Mouse (Mus musculus) CH12.LX (cell line): ENCODE measurements around the gene Neurod2. TPM values are rescaled to one million over a fixed set of nuclear protein-coding genes. Genes with fewer than 3 reads are reported as not detected.
A peak's percentile ranks its signal among the peaks of the same experiment; 100 is the strongest.

Source experiments
- DNase-seq: peaks from one replicate; pipeline ENCODE4 v3.0.0-alpha.2; 2013; ENCODE audit errors: extremely low read depth
- H3K27ac ChIP-seq: 2 replicates; pipeline ENCODE4 v1.5.1; 2012; ENCODE audit warnings: low read depth, mild to moderate bottlenecking, control low read depth, moderate library complexity; ENCODE audit not compliant: insufficient read depth
- H3K27me3 ChIP-seq: replicated peaks from 2 replicates; pipeline ENCODE3; 2012; ENCODE audit warnings: inconsistent platforms
- H3K36me3 ChIP-seq, 2 experiments: replicated peaks in 1 of 2; 2 replicates each; pipeline versions ENCODE3 to v1.6.1; 2012; ENCODE audit warnings: inconsistent platforms in 1 of 2, low read length in 1 of 2, mild to moderate bottlenecking in 1 of 2, mixed read lengths in 1 of 2, moderate library complexity in 1 of 2; ENCODE audit not compliant: control insufficient read depth in 1 of 2, insufficient read depth in 1 of 2
- H3K4me1 ChIP-seq, 2 experiments: 2 replicates each; pipeline ENCODE4 v1.6.1; 2012; ENCODE audit warnings: inconsistent platforms in 1 of 2, moderate library complexity in 1 of 2; ENCODE audit not compliant: insufficient read depth in 2 of 2, control insufficient read depth in 1 of 2
- H3K4me2 ChIP-seq: 2 replicates; pipeline ENCODE4 v1.6.1; 2012; ENCODE audit warnings: low read depth, mild to moderate bottlenecking, control low read depth; ENCODE audit not compliant: poor library complexity, insufficient read depth, severe bottlenecking
- H3K4me3 ChIP-seq, 3 experiments: fragments of 150-350 bp in 1 of 3; sonication (generic) in 1 of 3; replicated peaks in 1 of 3; 2 replicates each; pipeline versions ENCODE3 to v1.5.1; 2011 to 2012; ENCODE audit warnings: low read depth in 2 of 3, low read length in 2 of 3, mild to moderate bottlenecking in 2 of 3, moderate library complexity in 2 of 3, control low read depth in 1 of 3, improper control_type of control experiment in 1 of 3, inconsistent platforms in 1 of 3, mixed read lengths in 1 of 3; ENCODE audit not compliant: poor library complexity in 1 of 3
- H3K79me2 ChIP-seq: replicated peaks from 2 replicates; pipeline ENCODE4 v1.6.1; 2012; ENCODE audit warnings: mild to moderate bottlenecking, moderate library complexity; ENCODE audit not compliant: control insufficient read depth, poor library complexity, insufficient read depth, severe bottlenecking; ENCODE audit errors: extremely low read depth
- H3K9ac ChIP-seq: 2 replicates; pipeline ENCODE4 v1.6.1; 2012; ENCODE audit warnings: low read depth, mild to moderate bottlenecking, control low read depth, moderate library complexity; ENCODE audit not compliant: insufficient read depth
- H3K9me3 ChIP-seq: replicated peaks from 2 replicates; pipeline ENCODE3; 2012; ENCODE audit warnings: low read length, inconsistent platforms, mixed read lengths
- CHD1 ChIP-seq: IDR thresholded peaks from 2 replicates; pipeline ENCODE4 v1.6.1; 2012; ENCODE audit warnings: low read depth, low read length, improper control_type of control experiment, inconsistent platforms
- CHD2 ChIP-seq: IDR thresholded peaks from 2 replicates; pipeline ENCODE4 v1.6.1; 2011; ENCODE audit warnings: low read length, improper control_type of control experiment
- CTCF ChIP-seq, 2 experiments: IDR thresholded peaks in 1 of 2; conservative IDR thresholded peaks in 1 of 2; 2 replicates each; pipeline ENCODE4 v1.5.1; 2011 to 2012; ENCODE audit warnings: low read depth in 2 of 2, low read length in 2 of 2, improper control_type of control experiment in 1 of 2, inconsistent platforms in 1 of 2, mild to moderate bottlenecking in 1 of 2, moderate library complexity in 1 of 2
- ETS1 ChIP-seq: conservative IDR thresholded peaks from 2 replicates; pipeline ENCODE4 v1.6.1; 2012; ENCODE audit warnings: low read depth, mild to moderate bottlenecking, inconsistent platforms, low read length, improper control_type of control experiment, moderate library complexity
- HCFC1 ChIP-seq: IDR thresholded peaks from 2 replicates; pipeline ENCODE4 v1.6.1; 2012; ENCODE audit warnings: low read depth, mild to moderate bottlenecking, inconsistent platforms, low read length, improper control_type of control experiment
- IRF4 ChIP-seq: IDR thresholded peaks from 2 replicates; pipeline ENCODE4 v1.6.1; 2014; ENCODE audit warnings: low read depth, mild to moderate bottlenecking, inconsistent platforms, low read length, improper control_type of control experiment
- KAT2A ChIP-seq: IDR thresholded peaks from 2 replicates; pipeline ENCODE4 v1.6.1; 2012; ENCODE audit warnings: low read length, improper control_type of control experiment, inconsistent platforms; ENCODE audit not compliant: insufficient replicate concordance
- MAX ChIP-seq: IDR thresholded peaks from 2 replicates; pipeline ENCODE4 v1.6.1; 2011; ENCODE audit warnings: low read length, improper control_type of control experiment
- MEF2A ChIP-seq: IDR thresholded peaks from 2 replicates; pipeline ENCODE4 v1.6.1; 2014; ENCODE audit warnings: low read depth, mild to moderate bottlenecking, inconsistent platforms, low read length, improper control_type of control experiment, borderline replicate concordance
- NRF1 ChIP-seq: IDR thresholded peaks from 2 replicates; pipeline ENCODE4 v1.6.1; 2014; ENCODE audit warnings: low read depth, mild to moderate bottlenecking, inconsistent platforms, low read length, improper control_type of control experiment, moderate library complexity
- POLR2AphosphoS2 ChIP-seq: IDR thresholded peaks from 2 replicates; pipeline ENCODE4 v1.6.1; 2011; ENCODE audit warnings: low read depth, low read length, improper control_type of control experiment
- RAD21 ChIP-seq: IDR thresholded peaks from 2 replicates; pipeline ENCODE4 v1.6.1; 2011; ENCODE audit warnings: low read depth, mild to moderate bottlenecking, low read length, improper control_type of control experiment, moderate library complexity
- SMC3 ChIP-seq: IDR thresholded peaks from 2 replicates; pipeline ENCODE4 v1.6.1; 2011; ENCODE audit warnings: low read depth, low read length, improper control_type of control experiment
- UBTF ChIP-seq: IDR thresholded peaks from 2 replicates; pipeline ENCODE4 v1.6.1; 2012; ENCODE audit warnings: low read depth, mild to moderate bottlenecking, inconsistent platforms, low read length, improper control_type of control experiment, moderate library complexity
- USF1 ChIP-seq: IDR thresholded peaks from 2 replicates; pipeline ENCODE4 v1.6.1; 2014; ENCODE audit warnings: low read depth, mild to moderate bottlenecking, inconsistent platforms, low read length, improper control_type of control experiment
- ZKSCAN1 ChIP-seq: IDR thresholded peaks from 2 replicates; pipeline ENCODE4 v1.6.1; 2012; ENCODE audit warnings: low read depth, inconsistent platforms, low read length, improper control_type of control experiment, borderline replicate concordance
- ZMIZ1 ChIP-seq: IDR thresholded peaks from 2 replicates; pipeline ENCODE4 v1.6.1; 2012; ENCODE audit warnings: low read depth, mild to moderate bottlenecking, inconsistent platforms, low read length, improper control_type of control experiment
- dilution Hi-C: fragments of 300-500 bp; cut with MboI; formaldehyde crosslinking; loops from 2 replicates; pipeline ENCODE4 v1.14.3; 2020; ENCODE audit warnings: low sequenced_read_pairs; ENCODE audit not compliant: extremely low pct_unique_long_range_greater_than_20kb, extremely low pct_ligation_motif_present
- in situ Hi-C: fragments of 300-500 bp; cut with MboI; formaldehyde crosslinking; loops from 3 replicates; pipeline ENCODE4 v1.14.3; 2019; ENCODE audit warnings: low sequenced_read_pairs, low pct_ligation_motif_present, low pct_unique_long_range_greater_than_20kb, mixed read lengths
- polyA plus RNA-seq: library from polyadenylated mRNA; unstranded; fragments of >175 nt; gene quantifications from 2 replicates; pipeline ENCODE4 v1.2.1, GENCODE M21; 2012; ENCODE audit warnings: low read depth; ENCODE audit not compliant: insufficient read length
- total RNA-seq, 2 experiments: library from RNA; depleted of rRNA; stranded (reverse); fragments of 300-350 nt in 1 of 2; fragments of >200 nt in 1 of 2; gene quantifications; 2 replicates each; pipeline ENCODE4 v1.2.3; 2012 to 2014

Gene Neurod2
- total and polyA plus RNA-seq, 3 experiments = not detected

DNA sequence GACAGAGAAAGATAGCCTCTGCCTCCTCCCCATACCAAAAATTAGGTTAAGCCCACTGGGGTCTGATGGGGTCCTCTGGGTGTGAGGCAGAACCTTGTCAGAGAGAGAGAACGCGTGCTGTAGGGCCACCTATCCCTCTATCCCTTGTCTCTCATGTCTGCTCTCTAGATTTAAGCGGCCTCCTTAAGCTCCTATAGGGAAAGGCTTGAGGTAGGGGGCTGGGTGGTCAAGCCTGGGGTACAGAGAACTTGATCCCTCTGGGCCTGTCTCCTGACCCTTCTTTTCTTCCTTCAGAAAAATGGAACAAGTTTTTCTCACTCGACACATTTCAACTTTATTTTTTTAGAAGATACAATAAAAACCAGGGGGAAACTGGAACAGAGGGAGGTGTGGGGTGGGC lies 3.4 kb upstream of the Neurod2 start (continued):
- TF ChIP-seq ZMIZ1 (no peak), NRF1 (no peak), RAD21 (no peak)

DNA sequence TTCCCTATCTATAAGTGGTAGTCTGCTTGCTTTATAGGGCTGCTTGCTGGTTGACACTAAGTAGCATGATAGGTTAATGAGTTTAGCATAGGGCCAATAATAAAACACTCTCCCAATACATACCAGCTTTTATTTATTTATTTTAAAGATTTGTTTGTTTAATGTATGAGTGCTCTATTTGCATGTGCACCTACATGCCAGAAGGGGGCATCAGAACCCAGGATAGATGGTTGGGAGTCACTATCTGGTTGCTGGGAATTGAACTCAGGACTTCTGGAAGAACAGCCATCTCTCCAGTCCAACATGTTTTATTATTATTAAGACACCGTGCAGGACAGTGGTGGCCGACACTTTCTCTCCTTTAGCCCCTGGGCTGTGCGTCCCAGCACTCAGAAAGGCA lies 2.7 kb upstream of the Neurod2 start:
- Histone ChIP-seq H3K36me3 (no peaks in the 10 kb centered on the region), H3K9ac (no peak overlapping the region), H3K27ac (no peak overlapping the region), H3K4me3 (no peak overlapping the region), H3K79me2 (no peaks in the 10 kb centered on the region), H3K4me1 (peaks cover 11 to 17% of the 10 kb centered on the region in 2 experiments; a peak in 3 of 4 replicates), H3K4me2 (no peak overlapping the region), H3K27me3 (peaks cover 85% of the 10 kb centered on the region), H3K9me3 (peaks cover 23% of the 10 kb centered on the region)
- DNase-seq = no peak
- TF ChIP-seq CTCF (conservative IDR thresholded peaks at IDR 0.05 in 1 of 2, IDR thresholded peaks at IDR 0.05 in 1 of 2; ENCODE audit: low read depth in 2 of 2, low read length in 2 of 2) (peak; percentile 10 to 45; a peak in 2 of 4 replicates), SMC3 (peak; percentile 22; the same call in 1 of the 2 replicates), ZKSCAN1 (no peak), CHD1 (no peak), HCFC1 (no peak), POLR2AphosphoS2 (no peak), KAT2A (no peak), CHD2 (no peak), USF1 (no peak), ETS1 (no peak)
- dilution Hi-C loops (no loop called here), in situ Hi-C loops (loop anchor here (25.0 kb wide), 1 partner anchor 305 kb away; the partner anchor contains the start of genes Gm12355, Gsdma2 and Gsdma3)

DNA sequence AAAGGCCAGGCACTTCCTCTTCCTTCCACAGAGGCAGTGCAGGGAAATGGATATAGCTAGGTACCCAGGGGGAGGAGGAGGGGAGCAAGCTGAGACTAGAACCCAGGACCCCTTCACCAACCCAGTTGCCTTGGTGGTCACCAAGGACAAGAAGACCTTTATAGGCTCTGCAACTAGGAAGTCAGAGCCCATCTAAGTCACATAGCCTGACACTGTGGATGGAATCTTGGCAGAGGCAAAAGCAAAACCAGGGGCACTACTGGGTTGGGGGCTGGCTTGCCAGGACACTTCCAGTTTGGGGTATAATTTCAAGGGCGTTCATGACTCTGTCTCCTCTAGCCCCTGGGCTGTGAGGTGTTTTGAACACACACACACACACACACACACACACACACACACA lies 2.0 kb upstream of the Neurod2 start:
- TF ChIP-seq USF1 (no peak), MAX (no peak), MEF2A (no peak), CTCF (conservative IDR thresholded peaks at IDR 0.05 in 1 of 2, IDR thresholded peaks at IDR 0.05 in 1 of 2; ENCODE audit: low read depth in 2 of 2, low read length in 2 of 2) (no peak), IRF4 (no peak), UBTF (no peak)
- Histone ChIP-seq H3K27ac (no peak overlapping the region), H3K36me3 (no peaks in the 10 kb centered on the region), H3K4me3 (no peak overlapping the region), H3K4me2 (no peak overlapping the region), H3K9ac (no peak overlapping the region), H3K9me3 (peaks cover 26% of the 10 kb centered on the region), H3K79me2 (no peaks in the 10 kb centered on the region), H3K27me3 (peaks cover 85% of the 10 kb centered on the region), H3K4me1 (peaks cover 14 to 17% of the 10 kb centered on the region in 2 experiments; a peak in 3 of 4 replicates)
- dilution Hi-C loops = no loop called here
- DNase-seq = no peak
- in situ Hi-C loops = loop anchor here (25.0 kb wide), 1 partner anchor 306 kb away; the partner anchor contains the start of genes Gm12355, Gsdma2 and Gsdma3
